Mouse (Mus musculus): Measurements from ENCODE around the gene Osbpl11. TPM values are rescaled to one million over a fixed set of nuclear protein-coding genes. Genes with fewer than 3 reads are reported as not detected.
A peak's percentile ranks its signal among the peaks of the same experiment; 100 is the strongest.
"Not testable (repeated sequence)": the region's sequence is repeated elsewhere in the genome, so short reads cannot be mapped to it uniquely, and the experiment has no call there.

Gene Osbpl11
- total RNA-seq, 2 experiments from 2014 or later, result 20.1 to 20.7 TPM

- DNase-seq (ENCODE audit: low spot score in 2 of 2), result no peak
Measured at GRCm38 (mm10) chr16:33177722-33178121, 7.1 kb upstream of the Osbpl11 start.

- DNase-seq (ENCODE audit: low spot score in 2 of 2), result peak; percentile 71 to 86
Measured at GRCm38 (mm10) chr16:33178278-33179074, 6.4 kb upstream of the Osbpl11 start.

GRCm38 (mm10) chr16:33179222-33179621, 5.6 kb upstream of the Osbpl11 start:
- not testable (repeated sequence) for DNase-seq (ENCODE audit: low spot score in 2 of 2)

GRCm38 (mm10) chr16:33179911-33180310, 5.0 kb upstream of the Osbpl11 start:
- DNase-seq (ENCODE audit: low spot score in 2 of 2), result no peak

GRCm38 (mm10) chr16:33180793-33181192, 4.1 kb upstream of the Osbpl11 start:
- no peak for DNase-seq (ENCODE audit: low spot score in 2 of 2)

- no peak for DNase-seq (ENCODE audit: low spot score in 2 of 2)
Measured at GRCm38 (mm10) chr16:33185261-33186046, 583 bp downstream of the Osbpl11 start.

- no peak for DNase-seq (ENCODE audit: low spot score in 2 of 2)
Measured at GRCm38 (mm10) chr16:33186134-33186533, 1.3 kb downstream of the Osbpl11 start.

GRCm38 (mm10) chr16:33188076-33188475, 3.2 kb downstream of the Osbpl11 start:
- no peak for DNase-seq (ENCODE audit: low spot score in 2 of 2)

- DNase-seq (ENCODE audit: low spot score in 2 of 2), result no peak
Measured at GRCm38 (mm10) chr16:33191671-33192091, 6.8 kb downstream of the Osbpl11 start.

- no peak for DNase-seq (ENCODE audit: low spot score in 2 of 2)
Measured at GRCm38 (mm10) chr16:33192280-33192679, 7.4 kb downstream of the Osbpl11 start.

- DNase-seq (ENCODE audit: low spot score in 2 of 2), result peak; percentile 26 to 73
Measured at GRCm38 (mm10) chr16:33193649-33194048, 8.8 kb downstream of the Osbpl11 start.

GRCm38 (mm10) chr16:33195686-33196313, 10.9 kb downstream of the Osbpl11 start:
- DNase-seq (ENCODE audit: low spot score in 2 of 2), result no peak

- no peak for DNase-seq (ENCODE audit: low spot score in 2 of 2)
Measured at GRCm38 (mm10) chr16:33196578-33196977, 11.7 kb downstream of the Osbpl11 start.

- no peak for DNase-seq (ENCODE audit: low spot score in 2 of 2)
Measured at GRCm38 (mm10) chr16:33200589-33200988, 15.7 kb downstream of the Osbpl11 start.

GRCm38 (mm10) chr16:33210812-33211211, 25.9 kb downstream of the Osbpl11 start:
- no peak for DNase-seq (ENCODE audit: low spot score in 2 of 2)

GRCm38 (mm10) chr16:33216313-33217003, 31.6 kb downstream of the Osbpl11 start:
- no peak for DNase-seq (ENCODE audit: low spot score in 2 of 2)

- not testable (repeated sequence) for DNase-seq (ENCODE audit: low spot score in 2 of 2)
Measured at GRCm38 (mm10) chr16:33217553-33218085, 32.7 kb downstream of the Osbpl11 start.

GRCm38 (mm10) chr16:33222482-33222881, 37.6 kb downstream of the Osbpl11 start:
- no peak for DNase-seq (ENCODE audit: low spot score in 2 of 2)

- no peak for DNase-seq (ENCODE audit: low spot score in 2 of 2)
Measured at GRCm38 (mm10) chr16:33224381-33224780, 39.5 kb downstream of the Osbpl11 start.

- no peak for DNase-seq (ENCODE audit: low spot score in 2 of 2)
Measured at GRCm38 (mm10) chr16:33234128-33234527, 49.3 kb downstream of the Osbpl11 start.

GRCm38 (mm10) chr16:33236151-33236550, 51.3 kb downstream of the Osbpl11 start:
- DNase-seq (ENCODE audit: low spot score in 2 of 2), result no peak

Measured in layer of hippocampus, adult 18-20 months (tissue).